Mouse (Mus musculus): Measurements from ENCODE around the gene Atf7. TPM values are rescaled to one million over a fixed set of nuclear protein-coding genes. Genes with fewer than 3 reads are reported as not detected.

Atf7 gene
- total RNA-seq, 2 experiments from 2014 or later: 42.7 to 50.3 TPM

GRCm38 (mm10) chr15:102562491-102562890 lies 62.8 kb downstream of the Atf7 start:
- no peak for DNase-seq
- intact Hi-C loops (cut with DNase I): no loop called here

DNA sequence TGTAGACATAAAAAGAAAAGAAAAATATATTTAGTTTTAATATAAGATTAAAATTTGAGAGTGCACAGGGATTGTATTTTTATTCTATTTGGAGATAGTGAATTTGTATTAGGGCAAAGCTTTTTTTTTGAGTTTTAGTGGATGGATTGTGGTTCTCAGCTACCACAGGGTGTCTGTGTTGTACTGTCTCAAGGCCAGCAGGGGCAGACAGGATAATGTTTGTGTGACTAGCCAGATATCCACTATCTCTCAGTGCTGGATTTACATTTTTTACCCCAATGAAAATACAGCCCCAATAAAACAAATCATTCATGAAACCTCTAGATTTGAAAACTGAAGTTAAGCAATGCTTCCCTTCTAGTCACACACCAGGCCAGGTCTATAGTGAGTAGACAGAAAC lies 67.7 kb downstream of the Atf7 start:
- intact Hi-C loops (cut with DNase I): no loop called here
- no peak for DNase-seq

- no peak for DNase-seq
- intact Hi-C loops (cut with DNase I): no loop called here
Observed at GRCm38 (mm10) chr15:102555581-102555980, 69.7 kb downstream of the Atf7 start.

GRCm38 (mm10) chr15:102552599-102552998 lies 72.7 kb downstream of the Atf7 start:
- intact Hi-C loops (cut with DNase I): no loop called here
- DNase-seq: no peak

- intact Hi-C loops (cut with DNase I): loop anchor here (5.0 kb wide), 1 partner anchor 120 kb away; no protein-coding TSS in a partner anchor
- DNase-seq: no peak
Observed at GRCm38 (mm10) chr15:102547478-102547877, 77.8 kb downstream of the Atf7 start.

DNA sequence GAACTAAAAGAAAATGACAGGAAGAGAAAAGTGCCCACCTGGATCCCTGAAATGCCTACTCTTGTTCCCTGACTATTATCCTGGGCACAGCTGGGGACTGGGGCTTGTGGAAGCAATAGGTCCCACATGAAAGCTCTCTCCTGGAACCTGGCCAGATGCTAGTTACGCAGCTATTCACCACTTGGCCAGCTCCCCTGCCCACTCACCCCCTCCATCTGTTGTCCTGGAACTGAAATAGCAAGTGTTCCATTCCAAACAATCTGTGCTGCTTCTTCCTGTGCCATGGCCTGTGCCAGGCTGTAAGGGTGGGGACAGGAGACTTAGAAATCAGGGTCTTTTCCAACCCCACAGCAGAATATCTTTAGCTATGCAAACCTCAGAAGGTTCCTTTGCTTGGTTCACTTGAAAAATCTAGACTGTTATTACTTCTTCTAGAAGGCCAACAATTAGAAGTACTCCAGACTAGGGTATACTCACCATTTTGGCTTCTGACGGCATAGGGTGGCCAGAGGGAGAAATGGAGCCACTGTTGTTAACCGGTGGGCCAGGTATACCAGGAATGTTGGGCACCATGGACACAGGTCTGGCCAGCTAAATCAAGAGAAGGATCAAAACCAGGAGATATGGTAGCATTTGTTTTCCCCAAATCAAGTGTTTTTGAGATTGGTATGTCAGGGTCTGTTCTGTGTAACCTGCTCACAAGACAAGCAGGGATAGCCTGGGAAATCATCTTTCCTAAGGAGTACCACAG lies 78.4 kb downstream of the Atf7 start:
- intact Hi-C loops (cut with DNase I): loop anchor here (5.0 kb wide), 1 partner anchor 120 kb away; no protein-coding TSS in a partner anchor

DNA sequence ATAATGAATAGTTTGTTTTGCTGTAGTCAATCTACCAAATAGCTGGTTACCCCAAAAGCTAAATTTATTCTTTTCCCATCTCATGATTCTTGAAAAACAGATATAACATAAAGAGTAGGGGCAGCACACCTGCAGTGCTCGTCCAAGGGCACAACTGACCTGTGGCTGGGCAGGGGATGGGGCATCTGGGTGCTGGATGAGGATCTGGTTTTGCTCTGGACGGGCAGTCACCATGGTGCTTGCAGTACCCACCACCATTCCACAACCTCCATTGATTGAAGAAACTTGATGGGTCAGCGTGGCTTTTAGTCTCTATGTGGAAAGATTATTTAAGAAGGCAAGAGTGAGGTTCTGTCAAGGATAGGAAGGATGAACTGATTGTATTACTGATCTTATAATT lies 79.0 kb downstream of the Atf7 start:
- no peak for DNase-seq
- intact Hi-C loops (cut with DNase I): loop anchor here (5.0 kb wide), 1 partner anchor 121 kb away; no protein-coding TSS in a partner anchor

More for the DNA sequence above, 78.4 kb downstream of the Atf7 start:
- peak in 1 of 2 experiments; percentile 19 for DNase-seq

DNA sequence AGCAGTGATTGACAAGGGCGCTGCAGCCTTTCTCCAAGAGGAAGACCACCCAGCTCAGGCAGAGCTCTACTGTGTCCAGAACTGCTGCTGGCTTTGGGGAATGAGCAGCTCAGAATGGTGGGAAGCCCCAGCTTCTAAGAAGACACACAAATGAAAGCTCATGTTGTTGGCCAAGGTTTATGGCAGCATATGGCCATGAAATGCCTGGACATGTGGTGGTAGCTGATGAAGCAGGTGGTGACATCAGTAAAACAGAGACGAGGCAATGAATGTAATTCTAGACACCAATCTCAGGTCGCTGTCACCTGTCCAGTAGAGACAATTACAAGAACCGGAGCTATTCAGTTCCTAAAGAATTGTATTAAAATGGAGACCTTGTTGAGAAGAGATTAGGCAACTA lies 80.5 kb downstream of the Atf7 start:
- intact Hi-C loops (cut with DNase I): loop anchor here (5.0 kb wide), 1 partner anchor 122 kb away; no protein-coding TSS in a partner anchor

GRCm38 (mm10) chr15:102533926-102534325 lies 91.3 kb downstream of the Atf7 start:
- intact Hi-C loops (cut with DNase I): no loop called here
- no peak for DNase-seq

More for the DNA sequence above, 80.5 kb downstream of the Atf7 start:
- no peak for DNase-seq

GRCm38 (mm10) chr15:102532106-102532900 lies 93.0 kb downstream of the Atf7 start:
- no peak for DNase-seq
- intact Hi-C loops (cut with DNase I): no loop called here

DNA sequence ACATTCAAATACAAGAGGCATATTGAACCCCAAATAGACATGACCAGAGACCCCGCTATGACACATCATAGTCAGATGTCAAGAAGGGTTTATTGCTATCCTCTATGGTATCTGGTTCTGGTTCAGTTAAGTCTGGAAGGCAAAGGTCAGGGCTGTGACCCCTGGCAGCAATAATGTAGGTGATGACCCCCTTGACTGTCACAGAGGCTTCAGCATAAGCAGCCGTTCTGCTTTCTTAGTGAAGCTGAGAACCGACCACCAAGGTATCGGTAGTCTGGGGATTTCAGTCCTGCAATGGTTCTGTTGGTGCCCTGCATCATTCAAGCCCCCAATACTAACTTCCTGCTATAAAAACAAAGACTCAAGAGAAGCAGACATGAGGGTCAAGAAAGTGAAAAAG lies 93.7 kb downstream of the Atf7 start:
- no peak for DNase-seq
- intact Hi-C loops (cut with DNase I): no loop called here

DNA sequence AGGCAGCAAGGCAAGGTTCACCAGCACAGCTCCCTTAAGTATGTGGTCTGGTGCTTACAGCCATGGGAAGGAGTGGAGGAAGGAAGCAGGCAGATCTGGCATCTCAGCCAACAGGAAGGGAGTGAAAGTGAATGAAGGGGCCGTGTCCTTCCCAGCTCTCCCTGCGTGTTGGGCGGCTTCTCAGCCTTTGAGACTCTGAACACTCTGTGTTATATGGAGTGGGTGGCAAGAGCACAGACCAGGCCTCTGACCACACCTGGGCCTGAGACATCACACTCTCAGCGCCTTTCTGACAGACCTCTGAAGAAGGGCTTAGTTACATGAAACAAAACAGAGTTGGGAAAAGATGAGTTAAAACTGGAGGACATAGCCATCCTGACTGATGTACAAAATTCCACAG lies 94.7 kb downstream of the Atf7 start:
- no peak for DNase-seq
- intact Hi-C loops (cut with DNase I): no loop called here

DNA sequence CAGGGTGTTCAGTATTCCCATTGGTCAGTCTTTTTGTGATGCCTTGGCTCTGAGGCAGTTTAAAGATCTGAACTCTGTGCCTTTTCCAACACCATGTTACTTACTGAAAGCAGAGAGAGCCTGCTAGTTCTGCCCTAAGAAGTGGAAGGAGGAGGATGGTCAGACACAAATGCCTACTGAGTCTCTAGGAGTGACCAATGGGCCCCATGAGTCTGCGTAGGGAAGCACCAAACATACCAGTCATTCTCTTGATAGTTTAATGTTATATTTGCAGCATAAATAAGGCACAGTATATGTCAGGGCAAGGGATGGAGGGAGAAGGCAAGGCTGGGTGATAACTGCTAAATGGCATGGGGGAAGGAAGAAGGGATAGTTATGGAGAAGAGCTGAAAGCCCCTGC lies 96.9 kb downstream of the Atf7 start:
- no peak for DNase-seq
- intact Hi-C loops (cut with DNase I): loop anchor here (5.0 kb wide), 1 partner anchor 79 kb away; no protein-coding TSS in a partner anchor

DNA sequence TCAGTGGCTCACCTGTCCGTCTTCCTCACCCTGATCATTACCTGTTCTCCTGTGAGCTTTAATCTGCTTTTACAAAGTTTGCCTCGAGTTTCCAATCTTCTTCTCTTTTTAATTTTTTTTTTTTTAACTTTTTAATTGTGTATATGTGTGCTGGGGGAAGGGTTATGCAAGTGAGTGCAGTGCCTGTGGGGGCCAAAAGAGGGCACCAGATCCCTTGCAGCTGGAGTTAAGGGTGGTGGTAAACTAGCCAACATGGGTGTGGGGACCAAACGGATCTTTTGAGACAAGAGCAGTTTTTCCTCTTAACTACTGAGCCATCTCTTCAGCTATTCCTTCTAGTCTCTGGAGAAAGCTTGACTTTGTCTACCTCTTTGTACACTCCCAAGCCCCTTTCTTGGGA lies 97.3 kb downstream of the Atf7 start:
- intact Hi-C loops (cut with DNase I): loop anchor here (5.0 kb wide), 1 partner anchor 79 kb away; no protein-coding TSS in a partner anchor
- no peak for DNase-seq

- intact Hi-C loops (cut with DNase I): loop anchor here (5.0 kb wide), 1 partner anchor 81 kb away; no protein-coding TSS in a partner anchor
- DNase-seq: no peak
Observed at GRCm38 (mm10) chr15:102526111-102527002, 98.9 kb downstream of the Atf7 start.

DNA sequence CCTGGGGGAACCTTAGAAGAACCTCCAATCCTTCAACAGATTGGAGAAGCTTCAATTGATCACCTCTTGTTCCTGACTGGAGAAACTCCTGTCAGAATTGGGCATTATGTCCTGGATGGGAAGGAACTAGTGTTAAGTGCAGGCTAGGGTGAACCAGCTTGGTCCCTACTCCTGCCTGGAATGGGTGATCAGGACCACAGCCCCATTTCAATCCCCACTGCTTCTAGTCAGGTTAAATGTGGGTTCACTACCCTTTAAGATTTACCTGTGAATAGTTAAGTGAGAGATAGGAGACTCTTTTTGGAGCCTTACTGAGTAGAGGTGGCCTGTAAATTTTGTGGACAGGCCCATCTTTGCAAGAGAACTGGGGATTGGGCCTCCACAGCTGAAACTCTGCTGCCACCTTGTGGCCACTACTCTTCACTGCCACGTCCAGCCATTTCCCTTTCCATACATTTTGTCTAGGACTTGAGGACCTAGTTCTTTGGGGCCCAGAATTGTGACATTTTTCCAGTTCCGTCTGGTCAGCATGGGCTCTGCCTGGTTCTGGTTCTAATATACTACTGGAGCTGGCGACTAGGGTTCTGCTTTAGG lies 100.3 kb downstream of the Atf7 start, which contains the start of gene Npff:
Gene Npff, minus strand, starts transcription at position 51 of the 594 bp plus-strand sequence.
- intact Hi-C loops (cut with DNase I): loop anchor here (5.0 kb wide), 1 partner anchor 82 kb away; no protein-coding TSS in a partner anchor
- peak in 1 of 2 experiments; percentile 65 for DNase-seq

DNA sequence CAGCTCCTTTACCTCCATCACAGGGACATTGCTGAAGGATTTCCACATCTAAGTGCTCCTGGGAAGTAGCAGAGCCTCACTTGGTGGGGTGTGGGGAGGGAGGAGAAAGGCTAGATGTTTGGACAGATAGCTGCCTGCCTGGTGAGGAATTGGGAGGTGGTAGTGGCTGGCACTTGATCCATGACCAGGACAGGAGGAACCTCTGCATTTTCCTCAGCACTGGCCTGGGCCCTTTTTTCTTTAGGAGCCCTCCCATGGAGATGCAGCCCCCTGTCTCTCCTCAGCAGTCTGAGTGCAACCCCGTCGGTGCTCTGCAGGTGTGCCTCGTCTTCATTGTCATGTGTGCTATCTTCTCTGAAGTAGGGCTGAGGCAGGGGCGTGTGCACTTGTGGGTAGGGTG lies 103.8 kb downstream of the Atf7 start:
- no peak for DNase-seq
- intact Hi-C loops (cut with DNase I): no loop called here

DNA sequence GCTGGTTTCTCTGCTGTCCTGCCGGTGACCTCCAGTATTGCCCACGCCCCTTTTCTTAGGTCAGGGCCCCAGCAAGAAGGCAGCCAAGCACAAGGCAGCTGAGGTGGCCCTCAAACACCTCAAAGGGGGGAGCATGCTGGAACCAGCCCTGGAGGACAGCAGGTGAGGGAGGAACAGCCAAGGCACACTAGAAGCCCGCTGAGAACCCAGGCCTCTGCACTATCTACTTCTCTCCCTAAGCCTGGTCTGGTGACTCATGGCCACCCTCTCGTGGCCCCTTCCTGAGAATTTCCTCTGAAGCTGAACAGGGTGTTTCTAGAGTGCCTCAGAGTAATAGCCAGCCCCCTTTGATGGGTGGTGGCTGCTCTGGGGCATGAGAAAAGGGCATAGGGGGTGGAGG lies 104.8 kb downstream of the Atf7 start:
- intact Hi-C loops (cut with DNase I): no loop called here
- no peak for DNase-seq

- DNase-seq: no peak
- intact Hi-C loops (cut with DNase I): no loop called here
Observed at GRCm38 (mm10) chr15:102519211-102520141, 105.8 kb downstream of the Atf7 start.
